Mouse (Mus musculus): ENCODE measurements around the gene Sft2d1.

Sft2d1 gene

DNA sequence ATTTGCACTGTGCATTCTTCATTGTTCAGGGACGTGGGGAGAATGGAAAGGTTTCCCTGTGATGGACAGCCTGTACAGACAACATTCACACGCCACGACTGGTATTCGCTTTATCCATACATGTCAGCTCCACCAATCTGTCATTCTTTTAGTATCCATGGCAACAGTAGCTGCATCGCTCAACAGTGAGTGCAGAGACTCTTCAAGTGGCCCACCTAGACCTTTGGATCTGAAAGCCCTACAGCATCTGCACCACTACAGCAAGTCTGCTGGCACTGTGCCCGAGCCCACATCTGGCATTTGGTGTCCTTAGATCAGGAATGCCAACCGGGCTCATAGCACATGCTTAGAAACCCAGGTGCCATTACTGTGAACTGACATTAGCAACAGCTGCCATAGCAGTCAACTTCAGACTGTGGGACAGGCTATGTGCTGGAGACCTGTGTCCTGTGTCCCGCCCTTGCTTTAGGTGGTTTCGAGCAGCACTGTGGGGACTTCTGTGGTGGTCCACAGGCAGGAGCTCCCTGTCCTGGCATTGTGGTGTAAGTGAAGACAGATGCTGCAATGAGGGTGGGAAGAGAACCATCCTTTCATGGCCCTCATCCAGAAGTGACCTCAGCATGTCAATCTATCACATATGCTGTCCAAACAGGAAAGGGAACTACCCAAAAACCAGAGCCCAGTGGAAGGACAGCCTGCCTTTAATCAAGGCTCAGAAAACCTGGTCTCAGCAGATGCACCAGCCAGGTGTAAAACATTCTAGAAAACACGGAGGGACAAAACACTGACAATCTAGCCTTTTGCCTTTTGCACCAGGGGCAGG lies 50.6 kb downstream of the Sft2d1 start:
- no peak for DNase-seq (ENCODE audit: low spot score)

DNA sequence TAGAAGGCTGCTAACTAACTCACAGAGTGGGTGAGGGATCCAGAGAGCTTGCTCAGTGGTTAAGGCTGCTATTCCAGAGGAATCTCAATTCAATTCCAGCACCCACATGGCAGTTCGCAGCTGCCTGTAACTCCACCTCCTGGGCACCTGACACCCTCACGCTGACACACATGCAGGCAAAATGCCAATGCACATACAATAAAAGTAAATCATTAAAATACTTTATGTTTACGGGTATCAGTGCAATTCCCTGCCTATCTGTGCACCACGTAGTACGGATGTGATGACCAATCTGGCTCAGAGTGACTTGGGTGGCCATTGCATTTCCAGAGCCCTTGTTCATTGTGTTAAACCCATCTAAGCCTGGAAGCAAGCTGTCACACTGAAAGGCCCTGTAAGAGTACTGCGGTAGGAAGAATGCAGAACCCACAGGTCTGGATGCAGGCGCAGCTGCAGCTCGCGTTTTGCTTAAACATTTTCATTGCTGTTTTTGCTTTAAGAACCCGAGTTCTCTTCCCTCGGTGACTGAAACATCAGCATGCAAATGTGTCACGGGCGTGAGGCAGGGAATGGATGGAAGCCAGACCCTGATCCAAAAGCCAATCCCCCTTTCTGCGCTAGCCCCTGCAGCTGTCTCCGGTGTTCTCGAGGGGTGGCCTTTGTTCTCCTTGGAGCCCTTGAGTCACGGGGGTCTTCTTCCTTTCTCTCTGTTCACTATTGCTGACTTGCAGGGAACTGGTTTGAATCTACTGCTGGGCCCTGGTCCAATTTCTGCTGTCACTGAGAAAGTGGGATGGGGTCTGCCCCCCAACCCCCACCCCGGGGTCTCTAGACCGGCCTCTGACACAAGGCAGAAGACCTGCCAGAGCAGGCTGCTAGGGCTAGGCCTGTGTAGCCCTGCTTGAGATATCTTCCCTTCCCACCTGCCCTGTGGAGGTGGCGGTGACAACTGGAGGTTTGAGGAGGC lies 56.9 kb downstream of the Sft2d1 start:
- no peak for DNase-seq (ENCODE audit: low spot score)

DNA sequence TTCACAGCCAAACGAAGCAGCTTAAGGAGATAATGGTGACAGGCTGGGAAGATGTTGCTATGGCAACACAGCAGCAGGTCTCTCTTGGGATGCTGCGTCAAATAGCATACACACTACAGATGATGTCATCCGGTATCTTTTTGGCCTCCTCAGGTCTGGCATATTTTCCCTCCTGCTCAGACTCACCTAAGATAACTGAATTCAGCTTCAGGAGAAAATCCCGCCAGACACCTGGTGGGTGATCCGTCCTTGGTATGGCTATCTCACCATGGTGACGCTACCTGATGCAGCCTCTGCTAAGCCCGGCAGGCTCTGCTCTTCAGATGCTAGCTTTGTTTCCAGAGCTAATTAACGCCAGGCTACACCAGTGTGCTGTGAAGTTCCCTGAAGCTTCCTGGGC lies 57.7 kb downstream of the Sft2d1 start:
- no peak for DNase-seq (ENCODE audit: low spot score)

DNA sequence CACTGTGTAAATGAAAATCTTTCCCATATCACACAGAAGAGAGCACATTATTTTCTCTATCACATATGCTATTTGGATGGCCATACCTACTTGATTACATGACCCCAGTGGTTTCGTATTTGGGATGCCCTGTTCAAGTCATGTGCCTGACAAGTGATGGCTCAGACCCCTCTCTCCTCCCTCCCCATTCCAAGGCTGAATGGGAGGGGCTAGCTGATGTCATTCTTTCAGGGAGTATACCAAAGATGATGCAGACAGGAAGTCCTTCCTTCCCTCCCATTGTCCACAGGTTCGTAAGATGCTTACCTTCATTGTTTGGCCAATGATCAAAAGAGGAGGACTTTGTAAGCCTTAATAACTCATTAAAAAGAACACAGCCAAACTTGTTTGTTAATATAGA lies 58.3 kb downstream of the Sft2d1 start:
- DNase-seq (ENCODE audit: low spot score) = no peak

DNA sequence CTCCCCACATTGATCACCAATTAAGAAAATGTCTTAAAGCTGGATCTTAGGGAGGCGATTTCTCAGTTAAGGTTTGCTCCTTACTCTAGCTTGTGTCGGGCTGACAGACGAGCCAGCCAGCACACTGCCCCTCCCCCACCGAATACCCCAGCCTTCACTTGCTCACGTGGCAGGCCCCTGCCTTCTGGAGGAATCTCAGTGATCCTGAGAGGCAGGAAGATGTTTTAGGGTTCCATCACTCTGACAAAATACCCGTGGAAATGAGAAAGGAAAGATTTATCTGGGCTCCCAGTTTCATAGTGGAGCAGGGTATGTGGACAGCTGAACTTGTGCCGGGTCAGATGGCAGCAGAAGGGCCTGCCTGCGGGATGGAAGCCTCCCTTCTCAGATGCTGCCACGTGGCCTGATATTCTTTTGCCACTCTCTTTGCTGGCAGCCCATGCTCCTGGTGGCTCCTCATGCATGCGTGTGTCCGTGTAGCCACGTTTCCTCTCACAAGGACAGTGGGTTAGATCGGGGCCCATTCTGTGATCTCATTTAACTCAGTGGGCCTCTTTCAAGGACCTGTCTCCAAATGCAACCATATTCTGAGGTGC lies 59.8 kb downstream of the Sft2d1 start:
- no peak for DNase-seq (ENCODE audit: low spot score)

DNA sequence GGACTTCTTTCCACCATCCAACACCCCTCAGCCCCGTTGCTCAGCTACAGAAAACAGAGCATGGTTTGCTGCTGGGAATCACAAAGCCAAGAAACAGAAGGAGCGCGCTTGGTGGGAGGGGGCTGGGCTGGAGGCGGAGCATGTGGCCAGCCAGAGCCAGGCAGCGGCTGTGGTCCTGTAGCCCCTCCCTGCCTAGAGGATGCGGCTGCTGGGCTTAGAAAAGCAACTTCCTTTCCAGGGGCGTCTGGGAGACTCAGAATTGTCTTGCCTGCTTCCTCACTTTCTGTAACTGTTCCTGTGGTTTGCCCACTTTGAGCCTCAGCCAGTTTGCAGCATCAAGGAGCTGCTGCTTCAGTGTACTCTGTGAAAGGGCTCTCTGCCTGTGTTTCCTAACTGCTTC lies 60.9 kb downstream of the Sft2d1 start:
- DNase-seq (ENCODE audit: low spot score) = no peak

DNA sequence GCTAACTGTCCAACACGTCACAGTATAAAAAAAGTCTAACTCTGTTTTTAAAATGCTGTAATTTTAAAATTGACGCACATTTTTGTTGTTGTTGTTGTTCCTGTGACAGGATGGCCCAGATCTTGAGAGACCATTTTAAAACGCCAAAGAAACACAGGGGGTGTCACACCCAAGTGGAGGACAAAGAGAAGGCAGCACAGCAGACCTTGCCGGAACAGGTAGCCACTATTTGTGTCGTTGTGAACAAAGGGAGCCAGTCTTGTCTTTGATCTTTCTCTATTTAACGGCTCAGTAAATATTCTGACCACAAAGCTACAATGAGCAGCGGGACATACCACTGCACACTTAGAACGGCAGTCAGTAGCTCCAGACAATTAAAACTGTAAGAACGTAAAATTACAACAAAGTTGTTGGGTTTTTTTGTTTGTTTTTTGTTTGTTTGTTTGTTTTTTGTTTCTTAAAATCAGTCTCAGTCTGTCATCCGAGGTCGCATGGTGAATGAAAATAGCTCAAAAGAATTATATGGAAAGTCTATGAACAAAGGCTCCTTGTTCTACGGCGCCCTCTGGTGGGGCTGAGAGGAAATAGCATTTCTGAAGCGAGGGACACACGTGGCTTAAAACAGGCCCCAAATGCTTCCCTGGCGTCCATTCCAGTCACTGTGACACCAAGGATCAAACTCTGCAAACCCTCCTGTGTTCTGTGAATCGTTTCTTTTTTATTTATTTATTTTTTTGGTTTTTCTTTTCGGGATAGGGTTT lies 61.6 kb downstream of the Sft2d1 start:
- peak; percentile 45 for DNase-seq (ENCODE audit: low spot score)

All from ovary, postnatal 10 days (tissue).